Mouse (Mus musculus): Measurements from ENCODE around the gene Ppp1r1c.
"Not testable (repeated sequence)": the region's sequence is repeated elsewhere in the genome, so short reads cannot be mapped to it uniquely, and the experiment has no call there.

Ppp1r1c gene

GRCm38 (mm10) chr2:79741966-79742365 lies 34.4 kb downstream of the Ppp1r1c start:
- no peak for ATAC-seq (ENCODE audit: low TSS enrichment)

- no peak for ATAC-seq (ENCODE audit: low TSS enrichment)
Observed at GRCm38 (mm10) chr2:79744164-79744563, 36.6 kb downstream of the Ppp1r1c start.

GRCm38 (mm10) chr2:79751685-79752084 lies 44.1 kb downstream of the Ppp1r1c start:
- ATAC-seq (ENCODE audit: low TSS enrichment), result no peak

- ATAC-seq (ENCODE audit: low TSS enrichment), result peak; percentile 82
Observed at GRCm38 (mm10) chr2:79760018-79760417, 52.4 kb downstream of the Ppp1r1c start.

GRCm38 (mm10) chr2:79762723-79763388 lies 55.3 kb downstream of the Ppp1r1c start:
- ATAC-seq (ENCODE audit: low TSS enrichment), result no peak

GRCm38 (mm10) chr2:79765032-79765431 lies 57.5 kb downstream of the Ppp1r1c start:
- no peak for ATAC-seq (ENCODE audit: low TSS enrichment)

DNA sequence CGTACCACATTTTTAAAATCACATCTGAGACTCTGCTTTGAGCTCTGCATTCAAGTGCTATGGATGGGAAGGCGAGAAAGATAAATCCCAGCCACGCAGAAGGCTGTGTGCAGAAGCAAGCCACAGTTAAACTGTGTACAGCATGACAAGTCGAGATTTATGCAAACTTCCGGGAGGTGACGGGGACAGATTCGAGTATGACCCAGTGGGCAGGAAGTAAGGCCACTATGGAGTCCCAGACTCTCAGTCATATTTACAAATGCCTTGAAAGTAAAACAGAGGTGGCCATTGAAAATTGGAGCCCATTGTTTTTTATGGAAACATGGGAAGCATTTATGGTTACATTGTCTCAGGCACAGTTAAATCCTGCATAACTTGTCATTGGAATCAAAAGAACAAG lies 58.1 kb downstream of the Ppp1r1c start:
- no peak for ATAC-seq (ENCODE audit: low TSS enrichment)

DNA sequence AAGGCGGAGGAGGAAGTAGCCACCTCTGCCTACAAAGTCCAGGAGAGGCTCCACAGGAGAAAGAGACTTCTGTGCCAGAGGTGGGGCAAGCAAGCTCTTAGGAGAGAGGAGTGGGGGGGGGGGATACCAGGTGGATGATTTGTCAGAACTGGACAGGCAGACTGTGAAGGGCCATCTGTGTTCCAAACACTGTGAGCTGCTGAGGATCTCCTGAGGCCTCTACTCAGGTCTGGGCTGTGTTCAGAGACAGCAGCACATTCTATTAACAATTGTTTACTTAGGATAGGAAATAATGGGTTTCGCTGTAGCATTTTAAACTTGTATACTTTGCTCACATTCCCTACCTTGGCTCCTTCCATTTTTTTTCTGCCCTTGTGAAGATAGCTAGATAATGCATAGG lies 61.0 kb downstream of the Ppp1r1c start:
- ATAC-seq (ENCODE audit: low TSS enrichment), result no peak

GRCm38 (mm10) chr2:79770307-79770706 lies 62.7 kb downstream of the Ppp1r1c start:
- ATAC-seq (ENCODE audit: low TSS enrichment), result no peak

- ATAC-seq (ENCODE audit: low TSS enrichment), result peak; percentile 92
Observed at GRCm38 (mm10) chr2:79774372-79774771, 66.8 kb downstream of the Ppp1r1c start.

DNA sequence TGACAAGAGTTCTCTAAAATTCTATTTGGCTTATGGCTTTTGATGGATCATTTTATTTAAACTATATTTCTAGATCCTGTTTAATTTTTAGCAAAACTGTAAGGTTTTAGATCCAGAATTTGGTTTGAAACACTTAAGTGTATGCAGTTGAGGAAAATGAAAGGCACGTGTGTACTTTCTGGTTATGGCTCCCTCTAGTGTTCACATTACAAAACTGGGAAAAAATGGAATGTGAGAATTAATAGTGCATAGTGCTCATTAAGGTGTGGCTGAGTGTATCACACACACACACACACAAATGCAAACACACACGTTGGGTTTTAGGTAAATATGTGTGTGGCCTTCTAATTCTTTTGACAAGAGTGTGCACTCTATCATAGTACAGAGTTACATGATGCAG lies 70.2 kb downstream of the Ppp1r1c start:
- no peak for ATAC-seq (ENCODE audit: low TSS enrichment)

DNA sequence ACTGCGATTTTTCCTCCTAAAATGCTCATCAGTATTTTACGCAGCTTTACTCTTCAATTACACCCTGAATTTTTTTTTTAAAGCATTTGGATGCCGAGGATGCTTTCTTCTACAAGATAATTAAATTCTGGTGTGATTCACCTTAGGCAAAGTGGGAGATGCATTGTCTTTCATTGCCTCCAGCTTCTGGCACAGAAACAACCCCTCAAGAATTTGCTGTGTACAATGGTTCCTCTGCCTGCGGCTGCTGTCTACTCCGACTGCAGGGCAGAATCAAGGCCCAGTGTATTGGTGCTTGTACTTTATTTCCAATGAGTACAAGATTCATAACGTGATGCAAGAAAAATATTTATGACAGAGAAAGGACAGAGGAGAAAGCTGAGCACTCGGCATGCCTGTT lies 73.2 kb downstream of the Ppp1r1c start:
- ATAC-seq (ENCODE audit: low TSS enrichment), result no peak

GRCm38 (mm10) chr2:79785541-79786134 lies 78.1 kb downstream of the Ppp1r1c start:
- ATAC-seq (ENCODE audit: low TSS enrichment), result no peak

- ATAC-seq (ENCODE audit: low TSS enrichment), result no peak
Observed at GRCm38 (mm10) chr2:79786467-79786866, 78.9 kb downstream of the Ppp1r1c start.

DNA sequence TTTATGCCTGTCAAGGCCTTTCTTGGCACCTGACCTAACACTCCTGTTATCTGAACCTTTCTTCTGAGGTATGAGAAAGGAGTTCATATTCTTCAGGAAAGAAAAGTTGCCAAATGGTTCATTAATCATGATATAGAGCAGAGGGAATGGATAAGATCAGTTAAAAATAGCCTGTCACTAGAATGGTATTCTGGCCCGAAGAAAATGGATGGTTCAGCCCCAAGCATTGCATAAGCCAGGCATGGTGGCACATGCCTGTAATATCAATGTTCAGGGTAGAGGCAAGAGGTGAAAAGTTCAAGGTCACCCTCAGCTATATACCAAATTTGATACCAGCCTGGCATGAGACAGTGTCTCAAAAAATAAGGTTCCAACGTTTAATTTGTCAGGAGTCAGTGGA lies 85.6 kb downstream of the Ppp1r1c start:
- ATAC-seq (ENCODE audit: low TSS enrichment), result no peak

DNA sequence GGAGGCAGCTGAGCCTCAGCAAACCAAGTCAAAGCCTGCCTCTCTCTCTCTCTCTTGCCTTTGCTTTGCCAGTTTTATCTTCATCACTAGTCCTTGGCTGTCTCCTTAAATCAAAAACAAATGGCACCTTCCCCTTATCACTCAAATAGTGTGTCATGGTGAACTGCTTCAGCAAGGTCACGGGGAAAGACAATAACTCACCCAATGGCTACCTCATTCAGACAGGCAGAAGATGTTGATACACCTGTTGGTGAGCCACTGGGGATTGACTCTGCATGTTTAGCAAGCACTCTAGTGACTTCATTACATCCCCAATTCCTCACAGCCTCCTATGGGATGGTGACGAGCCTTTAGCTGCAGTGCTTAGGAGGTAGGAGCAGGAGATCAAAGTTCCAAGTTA lies 89.9 kb downstream of the Ppp1r1c start:
- no peak for ATAC-seq (ENCODE audit: low TSS enrichment)

DNA sequence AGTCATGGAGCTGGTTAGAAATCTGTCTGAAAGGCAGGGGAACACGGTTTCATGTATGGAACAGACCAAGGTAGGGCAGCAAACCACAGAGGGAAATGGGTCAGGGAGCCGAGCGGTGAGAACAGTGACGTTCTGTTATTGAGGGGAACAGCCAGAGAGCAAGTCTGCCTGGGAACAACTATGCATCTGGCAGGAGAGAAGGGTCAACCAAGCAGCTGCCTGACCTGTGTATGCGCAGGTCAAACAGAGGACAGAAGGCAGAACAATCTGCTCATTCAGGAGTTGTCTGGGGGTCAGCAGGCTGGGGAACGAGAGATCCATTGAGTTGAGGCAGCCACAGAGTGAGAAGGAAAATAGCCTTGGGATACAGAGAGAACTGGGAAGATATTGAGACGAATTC lies 91.0 kb downstream of the Ppp1r1c start:
- ATAC-seq (ENCODE audit: low TSS enrichment), result no peak

DNA sequence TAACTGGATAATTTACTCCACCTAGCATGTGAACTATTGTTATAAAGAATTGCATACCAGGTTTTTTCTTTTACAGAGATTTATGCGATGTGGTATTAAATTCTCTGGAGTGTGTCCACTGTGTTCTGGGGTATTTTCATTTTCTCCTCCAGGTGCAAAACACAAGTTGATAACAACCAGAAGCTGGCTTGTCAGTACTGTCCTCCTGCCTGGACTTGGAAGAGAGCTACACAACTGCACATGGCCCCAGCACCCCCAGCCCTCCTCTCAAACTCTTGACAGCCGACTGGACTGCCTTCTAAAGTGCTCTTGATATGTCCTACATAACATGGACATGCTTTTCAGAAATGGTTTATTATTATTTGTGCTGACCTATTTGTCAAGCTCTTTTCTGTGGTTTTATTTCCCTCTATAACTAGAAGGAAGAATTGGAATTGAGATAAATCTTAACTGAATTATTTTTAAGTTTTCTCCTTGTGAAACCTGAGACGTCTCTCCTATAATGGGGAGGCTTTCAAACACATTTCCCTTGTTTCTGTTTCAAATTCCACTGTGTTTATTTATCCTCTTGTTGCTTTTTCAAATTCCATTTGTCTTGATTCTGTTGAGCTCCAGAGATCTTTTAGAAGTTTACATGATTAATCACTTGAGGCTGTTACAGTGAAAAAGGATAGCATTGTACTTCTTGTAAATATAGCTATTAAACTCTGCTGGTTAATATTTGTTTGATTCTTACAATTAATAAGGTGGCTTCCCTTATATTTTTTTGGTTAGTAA lies 108.3 kb downstream of the Ppp1r1c start:
- no peak for ATAC-seq (ENCODE audit: low TSS enrichment)

DNA sequence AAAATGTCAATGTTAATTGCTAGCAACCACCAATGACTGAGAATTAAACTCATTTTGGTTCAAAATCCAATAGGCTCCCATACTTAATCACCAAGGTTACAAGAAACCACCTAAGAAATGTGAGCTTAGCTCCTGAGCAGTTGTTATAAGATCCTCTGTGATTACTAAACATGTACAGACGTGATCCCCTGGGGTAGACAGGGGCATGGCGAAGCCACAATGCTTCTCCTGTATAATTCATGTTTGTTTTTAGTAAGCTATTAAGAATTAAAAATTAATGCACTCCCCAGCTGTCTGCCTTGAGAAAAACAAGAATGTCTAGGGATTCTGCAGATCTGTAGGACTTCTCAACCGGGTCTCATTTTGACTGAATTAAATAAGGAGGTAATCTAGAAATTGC lies 112.0 kb downstream of the Ppp1r1c start:
- no peak for ATAC-seq (ENCODE audit: low TSS enrichment)

DNA sequence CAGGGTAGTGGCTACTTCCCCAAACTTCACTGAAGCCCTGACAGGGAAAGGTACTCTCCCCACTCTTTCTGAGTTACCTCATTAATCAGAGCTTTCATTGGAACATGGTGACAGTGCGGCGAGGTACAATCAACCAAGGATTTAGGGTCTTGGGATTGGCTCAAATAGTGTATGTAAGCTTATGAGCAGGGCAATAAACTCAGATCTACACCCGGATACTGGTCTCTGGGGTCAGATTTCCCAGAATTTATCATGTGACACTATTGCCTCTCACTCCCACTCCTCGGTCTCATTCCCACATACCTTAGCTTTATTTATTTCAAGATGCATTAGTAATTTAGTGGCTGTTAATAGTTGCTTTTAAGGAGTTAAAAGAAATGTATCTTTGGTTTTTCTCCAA lies 118.3 kb downstream of the Ppp1r1c start:
- ATAC-seq (ENCODE audit: low TSS enrichment), result no peak

- ATAC-seq (ENCODE audit: low TSS enrichment), result no peak
Observed at GRCm38 (mm10) chr2:79839090-79839489, 131.5 kb downstream of the Ppp1r1c start.

GRCm38 (mm10) chr2:79839513-79839912 lies 131.9 kb downstream of the Ppp1r1c start:
- ATAC-seq (ENCODE audit: low TSS enrichment), result no peak

- not testable (repeated sequence) for ATAC-seq (ENCODE audit: low TSS enrichment)
Observed at GRCm38 (mm10) chr2:79847396-79847795, 139.8 kb downstream of the Ppp1r1c start.
